In the genomic region with DNA sequence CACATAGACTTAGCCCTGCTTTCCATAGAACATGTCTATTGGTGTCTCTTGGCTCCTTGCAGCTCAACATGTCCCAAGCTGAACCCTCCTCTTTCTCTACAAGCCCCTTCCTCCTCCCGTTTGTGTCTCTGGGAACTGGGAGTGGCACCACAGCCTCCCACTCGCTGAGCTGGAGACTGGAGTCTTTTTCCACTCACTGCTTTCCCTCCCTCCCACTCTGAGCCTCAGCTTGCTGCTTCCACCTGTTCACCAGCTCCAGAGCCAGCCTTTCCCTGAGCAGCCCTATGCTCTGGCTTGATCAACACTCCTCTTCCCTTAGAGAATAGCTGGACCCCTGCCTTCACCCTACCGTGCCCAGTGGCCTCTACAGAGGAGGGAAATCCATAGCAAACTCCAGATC, we compare ENCODE assay signal across 16 mouse cellular contexts.
DNase-seq lines count a peak whose midpoint lies in the region; ATAC-seq lines count a peak whose summit lies in the region.
"Had no signal": no experiment of that assay in that cellular context is flagged by ENCODE, and none has a peak within 500 bp of the region (broad histone marks: within the 10 kb centered on the region; RNA-seq: fewer than 3 reads in every experiment).

No protein-coding gene starts in this region.

- peaks cover 12% of the 10 kb centered on the region for H3K4me1 ChIP-seq in hindbrain, embryonic 10.5 days (replicated peaks)
- H3K4me1 ChIP-seq: hindbrain, embryonic 15.5 days; neural tube, embryonic 15.5 days; stomach, embryonic 15.5 days had no signal

- H3K27me3 ChIP-seq in hindbrain, embryonic 10.5 days (ENCODE audit: insufficient read depth, poor library complexity, severe bottlenecking), result no peaks in the 10 kb centered on the region
- H3K27me3 ChIP-seq: hindbrain, embryonic 15.5 days; neural tube, embryonic 15.5 days; stomach, embryonic 15.5 days had no signal

- H3K27ac ChIP-seq in hindbrain, embryonic 10.5 days, result no peak overlapping the region
- H3K27ac ChIP-seq: hindbrain, embryonic 15.5 days; neural tube, embryonic 15.5 days; stomach, embryonic 15.5 days had no signal

- H3K4me3 ChIP-seq in hindbrain, embryonic 10.5 days, result no peak overlapping the region
- H3K4me3 ChIP-seq: hindbrain, embryonic 15.5 days; neural tube, embryonic 15.5 days; stomach, embryonic 15.5 days had no signal

- DNase-seq in cerebellum, adult 8-10 months, result no peak
- peak; percentile 69 for DNase-seq in cerebellum, adult 9-10 months
- DNase-seq in frontal cortex, postnatal 14 days (ENCODE audit: low spot score in 2 of 2), result peak; percentile 63 to 76
- DNase-seq in left cerebral cortex, postnatal 14 days (ENCODE audit: low spot score in 2 of 2), result peak; percentile 80 to 89
- no peak for DNase-seq in adrenal gland, adult (ENCODE audit: inconsistent age in 2 of 2, low spot score in 1 of 2)
- no peak for DNase-seq in hindbrain, embryonic 10.5 days (ENCODE audit: low spot score)
- DNase-seq in spleen, postnatal 10 days (ENCODE audit: low spot score in 2 of 2), result no peak
- DNase-seq: heart, adult 11 months; kidney, adult 2 months; liver; lung, embryonic 14.5 days; thymus, postnatal 4 days had no signal

- WGBS in hindbrain, embryonic 10.5 days, result 67% methylated on average over 3 of the region's 3 CpGs

- no peaks in the 10 kb centered on the region for H3K9me3 ChIP-seq in hindbrain, embryonic 10.5 days
- H3K9me3 ChIP-seq: hindbrain, embryonic 15.5 days; neural tube, embryonic 15.5 days; stomach, embryonic 15.5 days had no signal

- intact Hi-C loops in left cerebral cortex, postnatal 14 days (cut with DNase I), result no loop called here

- H3K36me3 ChIP-seq in hindbrain, embryonic 10.5 days, result no peaks in the 10 kb centered on the region
- H3K36me3 ChIP-seq: hindbrain, embryonic 15.5 days; stomach, embryonic 15.5 days had no signal

- ATAC-seq in cerebellum, adult (ENCODE audit: insufficient number of reproducible peaks, low FRiP score, low TSS enrichment), result peak; percentile 76

Comparison
In these comparisons a context has a peak if more than half of its experiments do, and no peak if none do; other contexts are left out.
1. DNase-seq: peak in cerebellum, adult 9-10 months (single experiment), frontal cortex, postnatal 14 days (2 of 2) and left cerebral cortex, postnatal 14 days (2 of 2); none in cerebellum, adult 8-10 months (single experiment), adrenal gland, adult (0 of 2), hindbrain, embryonic 10.5 days (single experiment) and spleen, postnatal 10 days (0 of 2).